Mouse (Mus musculus): ENCODE data around the gene Tspan17. TPM values are rescaled to one million over a fixed set of nuclear protein-coding genes. Genes with fewer than 3 reads are reported as not detected.
A peak's percentile ranks its signal among the peaks of the same experiment; 100 is the strongest.

The Tspan17 gene
- total and polyA plus RNA-seq, 2 experiments from 2014 or later: 43.4 to 100 TPM

- Histone ChIP-seq H3K9ac (replicated peaks; ENCODE audit: low read length, poor library complexity, severe bottlenecking) (peak overlapping the region; percentile 66), H3K27me3 (ENCODE audit: insufficient read depth, low read length) (no peaks in the 10 kb centered on the region), H3K27ac (ENCODE audit: low read depth, low read length) (peak overlapping the region; percentile 19; the same call in 1 of the 2 replicates), H3K4me1 (ENCODE audit: insufficient read depth, low read length) (peaks cover 4% of the 10 kb centered on the region; the same call in 1 of the 2 replicates), H3K4me3 (ENCODE audit: low read depth, low read length) (peak overlapping the region; percentile 59), H3K4me2 (ENCODE audit: low read depth, low read length, poor library complexity, severe bottlenecking) (peak overlapping the region; percentile 98), H3K36me3 (ENCODE audit: insufficient read depth, low read length) (no peaks in the 10 kb centered on the region; the same call in 1 of the 2 replicates), H3K9me3 (ENCODE audit: low read length) (no peaks in the 10 kb centered on the region)
- TF ChIP-seq CTCF (IDR thresholded peaks at IDR 0.05): no peak
- 2% methylated on average over 38 of the region's 38 CpGs for WGBS
- ATAC-seq (ENCODE audit: low FRiP score) (peak; percentile 17; the same call in 1 of the 2 replicates), DNase-seq (ENCODE audit: low spot score) (peak; percentile 61)
Observed at GRCm38 (mm10) chr13:54789561-54790397, 602 bp downstream of the Tspan17 start.

- Histone ChIP-seq H3K27ac (ENCODE audit: low read depth, low read length) (no peak overlapping the region), H3K36me3 (ENCODE audit: insufficient read depth, low read length) (no peaks in the 10 kb centered on the region; the same call in 1 of the 2 replicates), H3K4me3 (ENCODE audit: low read depth, low read length) (no peak overlapping the region), H3K4me1 (ENCODE audit: insufficient read depth, low read length) (peaks cover 4% of the 10 kb centered on the region; the same call in 1 of the 2 replicates), H3K9ac (replicated peaks; ENCODE audit: low read length, poor library complexity, severe bottlenecking) (no peak overlapping the region), H3K4me2 (ENCODE audit: low read depth, low read length, poor library complexity, severe bottlenecking) (no peak overlapping the region), H3K27me3 (ENCODE audit: insufficient read depth, low read length) (no peaks in the 10 kb centered on the region), H3K9me3 (ENCODE audit: low read length) (no peaks in the 10 kb centered on the region)
- DNase-seq (ENCODE audit: low spot score) (no peak), ATAC-seq (ENCODE audit: low FRiP score) (no peak)
- TF ChIP-seq CTCF (IDR thresholded peaks at IDR 0.05): peak; percentile 43
- WGBS: 23% methylated on average over 21 of the region's 21 CpGs
Observed at GRCm38 (mm10) chr13:54792259-54793230, 3.4 kb downstream of the Tspan17 start.

GRCm38 (mm10) chr13:54794002-54794577 is 4.9 kb downstream of the Tspan17 start:
- H3K36me3 ChIP-seq (ENCODE audit: insufficient read depth, low read length): no peaks in the 10 kb centered on the region; the same call in 1 of the 2 replicates
- no peak for DNase-seq (ENCODE audit: low spot score)
- 82% methylated on average over 16 of the region's 16 CpGs for WGBS

GRCm38 (mm10) chr13:54794843-54795242 is 5.7 kb downstream of the Tspan17 start:
- Histone ChIP-seq H3K27me3 (ENCODE audit: insufficient read depth, low read length) (no peaks in the 10 kb centered on the region), H3K4me1 (ENCODE audit: insufficient read depth, low read length) (peaks cover 4% of the 10 kb centered on the region; the same call in 1 of the 2 replicates), H3K27ac (ENCODE audit: low read depth, low read length) (no peak overlapping the region), H3K4me3 (ENCODE audit: low read depth, low read length) (no peak overlapping the region), H3K4me2 (ENCODE audit: low read depth, low read length, poor library complexity, severe bottlenecking) (no peak overlapping the region), H3K9ac (replicated peaks; ENCODE audit: low read length, poor library complexity, severe bottlenecking) (no peak overlapping the region), H3K36me3 (ENCODE audit: insufficient read depth, low read length) (no peaks in the 10 kb centered on the region; the same call in 1 of the 2 replicates), H3K9me3 (ENCODE audit: low read length) (no peaks in the 10 kb centered on the region)
- 57% methylated on average over 5 of the region's 5 CpGs for WGBS
- DNase-seq (ENCODE audit: low spot score) (no peak), ATAC-seq (ENCODE audit: low FRiP score) (no peak)
- TF ChIP-seq CTCF (IDR thresholded peaks at IDR 0.05): peak; percentile 28; the same call in 1 of the 2 replicates

More at GRCm38 (mm10) chr13:54794002-54794577, 4.9 kb downstream of the Tspan17 start:
- ATAC-seq (ENCODE audit: low FRiP score): no peak
- H3K27ac ChIP-seq (ENCODE audit: low read depth, low read length): no peak overlapping the region
- no peak overlapping the region for H3K4me3 ChIP-seq (ENCODE audit: low read depth, low read length)
- H3K9ac ChIP-seq (replicated peaks; ENCODE audit: low read length, poor library complexity, severe bottlenecking): no peak overlapping the region
- no peak for TF ChIP-seq CTCF (IDR thresholded peaks at IDR 0.05)
- no peak overlapping the region for H3K4me2 ChIP-seq (ENCODE audit: low read depth, low read length, poor library complexity, severe bottlenecking)
- H3K27me3 ChIP-seq (ENCODE audit: insufficient read depth, low read length): no peaks in the 10 kb centered on the region
- no peaks in the 10 kb centered on the region for H3K9me3 ChIP-seq (ENCODE audit: low read length)
- peaks cover 4% of the 10 kb centered on the region; the same call in 1 of the 2 replicates for H3K4me1 ChIP-seq (ENCODE audit: insufficient read depth, low read length)

- ATAC-seq (ENCODE audit: low FRiP score) (no peak), DNase-seq (ENCODE audit: low spot score) (peak; percentile 69)
- H3K36me3 ChIP-seq (ENCODE audit: insufficient read depth, low read length): no peaks in the 10 kb centered on the region; the same call in 1 of the 2 replicates
- H3K4me1 ChIP-seq (ENCODE audit: insufficient read depth, low read length): no peaks in the 10 kb centered on the region
- H3K27me3 ChIP-seq (ENCODE audit: insufficient read depth, low read length): no peaks in the 10 kb centered on the region
- H3K9ac ChIP-seq (replicated peaks; ENCODE audit: low read length, poor library complexity, severe bottlenecking): no peak overlapping the region
- TF ChIP-seq CTCF (IDR thresholded peaks at IDR 0.05): peak; percentile 97
- WGBS: 44% methylated on average over 4 of the region's 4 CpGs
- H3K27ac ChIP-seq (ENCODE audit: low read depth, low read length): no peak overlapping the region
- no peak overlapping the region for H3K4me2 ChIP-seq (ENCODE audit: low read depth, low read length, poor library complexity, severe bottlenecking)
- no peaks in the 10 kb centered on the region for H3K9me3 ChIP-seq (ENCODE audit: low read length)
- H3K4me3 ChIP-seq (ENCODE audit: low read depth, low read length): no peak overlapping the region
Observed at GRCm38 (mm10) chr13:54797356-54797755, 8.2 kb downstream of the Tspan17 start.

Measured in midbrain, postnatal 0 days (tissue).